Mouse (Mus musculus) kidney, postnatal 4 days (tissue): ENCODE results near the gene Dtnb.
A peak's percentile ranks its signal among the peaks of the same experiment; 100 is the strongest.
"Not testable (repeated sequence)": the region's sequence is repeated elsewhere in the genome, so short reads cannot be mapped to it uniquely, and the experiment has no call there.

ENCODE experiments used
- DNase-seq, 2 experiments: peaks; one replicate each; pipeline ENCODE4 v3.0.0; 2021; ENCODE audit warnings: mixed read lengths in 2 of 2

The Dtnb gene

GRCm38 (mm10) chr12:3662660-3663059, 90.5 kb downstream of the Dtnb start:
- peak in 1 of 2 experiments; percentile 33 for DNase-seq

DNA sequence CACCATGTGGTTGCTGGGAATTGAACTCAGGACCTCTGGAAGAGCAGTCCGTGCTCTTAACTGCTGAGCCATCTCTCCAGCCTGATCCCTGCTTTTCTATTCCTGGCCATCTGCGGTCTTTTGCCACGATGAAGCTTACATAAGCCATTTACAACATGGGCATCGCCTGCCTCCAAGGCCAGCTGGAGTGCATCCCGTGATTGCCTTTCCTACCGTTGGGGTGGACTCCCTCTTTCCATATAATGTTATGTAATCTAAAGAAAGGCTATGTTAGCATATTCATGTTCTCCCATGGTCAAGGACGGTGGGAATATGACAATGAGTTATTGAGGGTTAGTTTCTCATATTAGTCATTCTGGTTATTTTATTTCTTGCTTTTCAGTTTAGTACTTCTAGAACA, 91.2 kb downstream of the Dtnb start:
- DNase-seq: no peak

GRCm38 (mm10) chr12:3669971-3670381, 97.8 kb downstream of the Dtnb start:
- no peak for DNase-seq

DNA sequence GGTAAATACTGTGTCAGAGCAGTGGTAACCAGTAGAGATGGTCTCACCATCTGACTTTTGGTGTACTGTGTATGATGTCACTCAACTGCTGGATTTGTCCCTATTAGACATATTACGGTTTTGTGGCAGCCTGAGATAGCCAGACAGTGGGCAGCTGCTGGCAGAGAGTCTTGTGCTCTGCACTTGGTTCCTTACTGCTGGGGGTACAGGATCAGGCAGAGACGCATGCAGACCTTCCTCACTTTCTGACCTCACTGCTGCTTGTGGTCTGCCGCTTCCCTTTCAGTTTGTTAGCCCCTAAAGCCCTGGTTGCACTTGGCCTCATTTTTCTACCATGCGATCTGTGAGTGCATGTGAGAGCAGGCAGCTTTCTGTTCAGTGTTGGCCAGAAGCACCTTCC, 98.9 kb downstream of the Dtnb start:
- no peak for DNase-seq

DNA sequence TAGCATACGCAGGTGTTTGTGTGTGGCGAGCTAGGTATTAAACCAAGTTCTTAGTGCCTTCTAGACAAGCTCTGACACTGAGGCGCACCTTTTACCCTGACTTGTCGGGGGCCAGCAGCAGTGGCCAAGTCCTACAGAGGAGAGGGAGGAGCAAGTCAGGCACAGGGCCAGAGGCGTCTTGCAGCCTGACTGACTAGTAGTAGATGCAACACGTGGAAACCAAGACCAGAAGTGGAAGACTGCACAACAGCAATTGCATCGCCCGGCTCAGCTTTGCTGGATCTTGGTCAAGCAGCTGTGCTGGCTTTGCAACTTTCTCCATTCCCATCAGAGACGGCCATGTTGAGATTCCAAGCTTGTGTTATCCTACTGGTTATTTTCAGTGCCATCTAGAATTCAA, 100.6 kb downstream of the Dtnb start:
- DNase-seq: no peak

GRCm38 (mm10) chr12:3673886-3674285, 101.7 kb downstream of the Dtnb start:
- no peak for DNase-seq

DNA sequence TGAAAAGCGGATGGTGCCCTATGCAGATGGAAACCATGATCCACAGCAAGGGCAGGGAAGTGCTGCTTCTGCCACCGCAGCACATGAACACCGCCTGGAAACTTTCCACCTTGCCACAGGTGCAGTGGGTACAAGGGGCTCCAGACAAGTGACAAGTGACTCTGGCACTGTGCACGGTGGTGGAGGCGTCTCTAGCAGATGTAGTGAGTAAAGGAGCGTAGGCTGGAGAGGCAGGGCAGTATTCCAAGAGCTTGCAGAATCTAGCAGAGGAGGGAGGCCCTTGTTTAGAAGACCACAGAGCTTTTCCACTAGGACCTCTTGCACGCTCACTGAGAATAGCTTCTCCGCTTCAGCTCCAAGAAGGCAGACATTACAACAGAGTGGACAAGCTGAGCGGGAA, 102.7 kb downstream of the Dtnb start:
- no peak for DNase-seq

DNA sequence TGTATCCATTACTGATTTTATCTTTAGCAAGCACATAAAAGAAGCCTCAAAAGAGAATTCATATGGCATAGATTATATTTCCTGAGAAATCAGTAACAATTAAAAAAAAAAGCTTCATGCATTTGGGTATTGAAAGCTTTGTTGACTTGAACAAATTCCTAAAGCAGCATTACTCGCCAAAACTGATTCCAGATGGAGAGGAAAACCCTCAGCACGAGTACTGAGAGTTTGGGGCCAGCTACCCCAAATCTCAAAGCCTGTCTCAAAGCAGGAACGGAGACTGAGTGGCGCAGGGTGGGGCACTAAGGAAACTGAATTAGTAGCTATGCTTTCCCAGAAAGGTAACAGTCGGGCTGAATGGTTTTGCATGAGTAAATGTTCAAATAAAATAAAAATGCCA, 108.5 kb downstream of the Dtnb start:
- DNase-seq: no peak

DNA sequence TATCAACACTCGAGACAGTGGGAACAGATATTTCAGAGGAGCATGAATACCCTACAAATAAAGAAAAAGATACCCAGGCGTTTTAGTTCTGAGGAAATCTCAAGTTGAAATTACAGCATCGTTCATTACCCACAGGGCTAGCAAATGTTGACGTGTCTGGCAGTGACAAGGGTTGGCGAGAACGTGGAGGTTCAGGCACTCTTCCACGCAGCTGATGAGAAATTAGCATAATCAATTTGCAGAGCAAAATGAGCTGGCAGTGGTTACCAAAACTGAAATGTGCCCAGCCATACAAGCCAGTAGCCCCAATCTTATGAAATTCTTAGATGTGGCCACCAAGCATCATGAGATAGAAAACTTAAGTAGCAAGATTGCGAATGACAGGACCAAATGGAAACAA, 110.9 kb downstream of the Dtnb start:
- no peak for DNase-seq

- DNase-seq: no peak
Observed at GRCm38 (mm10) chr12:3686419-3686940, 114.3 kb downstream of the Dtnb start.

DNA sequence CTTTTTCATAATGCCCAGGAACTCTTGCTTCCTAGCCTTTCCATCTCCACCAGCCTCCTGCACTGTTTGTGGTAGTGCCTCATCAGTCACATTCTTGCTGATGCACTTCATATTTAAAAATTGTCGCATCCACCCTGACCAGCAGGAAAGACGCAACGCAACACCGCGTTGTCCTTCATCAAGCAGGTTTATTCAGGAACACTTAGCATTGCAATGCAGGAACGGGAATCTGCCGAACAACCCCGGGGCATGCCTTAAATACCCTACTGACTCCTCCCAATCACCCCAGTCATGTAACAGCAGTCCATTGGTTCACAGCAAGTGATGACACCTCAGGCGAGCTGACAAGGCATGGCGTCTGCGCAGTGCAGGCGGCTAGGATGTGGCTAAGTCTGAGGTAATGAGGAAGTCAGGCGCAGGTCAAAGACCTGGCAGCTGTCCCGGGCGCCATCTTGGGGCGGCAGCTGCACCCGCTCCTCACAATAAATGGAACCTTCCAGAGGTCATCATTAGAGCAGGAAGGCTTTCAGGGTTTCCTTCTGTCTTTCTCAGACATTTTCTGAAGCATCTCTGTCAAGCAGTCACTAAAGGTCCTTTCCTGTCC, 118.8 kb downstream of the Dtnb start:
- not testable (repeated sequence) for DNase-seq

DNA sequence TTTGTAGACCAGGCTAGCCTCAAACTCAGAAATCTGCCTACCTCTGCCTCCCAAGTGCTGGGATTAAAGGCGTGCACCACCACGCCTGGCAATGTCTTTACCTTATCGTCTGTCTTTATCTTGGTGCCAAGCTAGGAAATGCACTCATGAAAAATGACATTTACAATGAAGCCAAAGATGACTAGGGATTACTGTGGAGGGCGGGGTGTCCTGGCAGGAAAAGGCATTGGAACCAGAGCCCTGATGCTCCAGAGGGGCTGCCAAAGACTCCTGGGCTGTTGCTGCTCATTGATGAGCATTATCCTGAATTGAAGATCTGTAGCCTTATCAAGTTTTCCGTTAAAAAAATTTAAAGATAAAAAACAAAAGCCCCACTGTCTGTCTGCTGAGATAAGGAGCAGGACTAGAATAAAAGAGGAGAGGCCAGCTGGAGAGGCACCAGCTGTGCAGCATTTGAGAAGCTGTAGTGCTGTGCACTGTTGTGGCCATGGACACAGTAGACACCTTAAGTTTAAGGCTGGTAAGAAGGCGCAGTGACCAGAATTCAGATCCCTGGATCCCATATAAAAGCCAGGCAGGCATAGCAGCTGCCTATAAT, 120.7 kb downstream of the Dtnb start:
- no peak for DNase-seq

- DNase-seq: peak; percentile 19 to 38
Observed at GRCm38 (mm10) chr12:3695741-3696501, 123.7 kb downstream of the Dtnb start.

DNA sequence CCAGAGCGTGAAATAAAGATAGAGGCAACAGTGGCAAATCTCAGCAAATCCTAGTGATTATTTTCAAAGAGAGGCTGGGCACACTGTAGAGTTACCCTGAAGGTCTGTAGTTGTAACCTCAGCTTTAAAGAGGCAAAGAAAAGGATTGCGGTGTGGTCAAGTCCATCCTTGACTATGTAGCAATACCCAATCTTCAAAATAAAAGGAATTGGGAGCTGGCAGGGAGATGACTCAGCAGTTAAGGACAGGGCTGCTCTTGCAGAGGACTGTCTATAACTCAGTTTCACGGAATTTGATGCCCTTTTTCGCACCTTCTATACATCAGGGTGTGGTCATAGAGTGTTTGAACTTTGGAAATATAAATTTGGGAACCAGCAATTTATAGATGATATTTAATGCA, 128.3 kb downstream of the Dtnb start:
- DNase-seq: no peak

DNA sequence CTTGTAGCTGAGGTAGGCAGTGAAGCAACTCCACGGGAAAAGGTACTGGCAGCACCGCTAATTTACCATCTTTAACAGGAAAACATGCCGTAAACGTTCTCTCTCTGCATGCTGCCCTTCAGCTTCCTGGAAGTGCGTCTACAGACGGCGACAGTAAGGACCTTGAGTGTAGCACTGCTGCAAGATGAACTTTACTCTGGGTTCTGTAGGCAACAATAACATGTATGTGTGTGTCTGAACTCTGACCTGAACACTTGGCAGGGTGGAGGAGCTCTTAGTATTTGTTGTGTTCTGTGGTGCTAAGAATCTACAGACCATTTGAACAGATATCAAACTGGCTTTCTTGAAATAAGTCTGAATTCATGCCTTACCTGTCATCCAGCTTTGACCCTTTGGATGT, 130.7 kb downstream of the Dtnb start:
- DNase-seq: no peak

- DNase-seq: no peak
Observed at GRCm38 (mm10) chr12:3719151-3719721, 147.1 kb downstream of the Dtnb start.

DNA sequence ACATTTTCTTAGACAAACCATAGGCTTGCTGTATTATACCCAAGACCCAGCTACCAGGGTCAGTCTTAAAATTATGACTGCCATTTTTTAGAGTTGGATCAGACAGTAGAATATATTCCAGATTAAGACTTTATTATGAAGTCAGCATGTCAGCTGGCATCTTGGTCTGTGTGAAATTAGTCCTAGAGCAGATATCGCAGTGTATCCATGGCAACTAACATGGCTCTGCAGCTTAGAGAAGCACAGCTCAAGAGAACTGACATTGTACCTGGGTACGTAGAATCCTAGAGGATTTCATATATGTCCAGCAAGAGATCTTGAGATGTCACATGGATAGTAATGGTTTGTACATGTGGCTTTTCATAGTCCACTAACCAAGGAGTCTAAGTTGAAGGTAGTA, 148.3 kb downstream of the Dtnb start:
- no peak for DNase-seq

DNA sequence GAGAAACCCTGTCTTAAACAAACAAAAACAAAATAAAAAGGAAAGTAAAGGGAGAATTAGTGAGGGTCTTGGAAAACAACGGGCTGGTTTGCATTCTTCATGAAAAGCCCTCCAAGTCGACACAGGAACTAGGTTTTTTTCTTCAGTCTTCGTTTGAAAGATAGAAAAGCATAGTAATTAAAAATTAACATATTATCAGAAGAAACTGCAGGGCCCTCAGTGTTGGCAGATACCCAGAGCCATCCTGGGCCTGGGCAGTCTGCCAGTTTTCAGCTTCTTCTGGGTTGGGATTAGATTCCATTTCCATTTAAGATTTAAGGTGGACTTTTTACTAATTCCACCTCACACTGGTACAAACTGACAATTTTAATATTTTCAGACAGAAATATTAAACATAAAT, 151.6 kb downstream of the Dtnb start:
- DNase-seq: peak; percentile 61 to 73

- peak in 1 of 2 experiments; percentile 13 for DNase-seq
Observed at GRCm38 (mm10) chr12:3724822-3725370, 152.7 kb downstream of the Dtnb start.

- no peak for DNase-seq
Observed at GRCm38 (mm10) chr12:3729521-3730075, 157.4 kb downstream of the Dtnb start.

DNA sequence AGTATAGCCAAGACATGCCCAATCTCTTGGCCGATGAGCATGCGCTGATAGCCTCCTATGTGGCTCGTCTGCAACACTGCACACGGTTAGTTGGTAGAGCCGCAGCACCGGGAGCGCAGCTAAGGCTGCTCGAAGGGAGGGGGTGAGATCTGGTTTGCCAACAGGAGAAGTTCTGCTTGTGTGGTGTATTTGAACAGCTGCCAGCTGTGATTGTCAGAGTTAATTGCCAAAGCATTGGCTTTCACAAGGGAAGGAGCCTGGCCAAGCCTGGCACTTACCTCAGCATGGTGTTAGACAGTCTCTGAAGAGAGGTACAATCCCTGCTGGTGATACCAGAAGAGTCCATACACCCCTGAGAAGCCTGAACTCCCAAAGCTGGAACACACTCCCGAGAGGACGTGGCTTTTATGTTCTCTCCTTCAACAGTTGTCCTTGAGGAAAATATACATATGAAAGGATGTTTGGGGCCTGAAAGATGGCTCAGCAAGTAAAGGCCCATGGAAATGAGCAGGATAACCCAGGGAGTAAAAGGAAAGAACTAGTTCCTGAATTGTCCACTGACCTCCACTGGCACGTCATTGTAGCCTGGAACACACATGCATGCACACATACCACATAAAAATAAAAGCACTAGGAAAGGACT, 160.6 kb downstream of the Dtnb start:
- no peak for DNase-seq

GRCm38 (mm10) chr12:3733328-3733727, 161.1 kb downstream of the Dtnb start:
- no peak for DNase-seq

DNA sequence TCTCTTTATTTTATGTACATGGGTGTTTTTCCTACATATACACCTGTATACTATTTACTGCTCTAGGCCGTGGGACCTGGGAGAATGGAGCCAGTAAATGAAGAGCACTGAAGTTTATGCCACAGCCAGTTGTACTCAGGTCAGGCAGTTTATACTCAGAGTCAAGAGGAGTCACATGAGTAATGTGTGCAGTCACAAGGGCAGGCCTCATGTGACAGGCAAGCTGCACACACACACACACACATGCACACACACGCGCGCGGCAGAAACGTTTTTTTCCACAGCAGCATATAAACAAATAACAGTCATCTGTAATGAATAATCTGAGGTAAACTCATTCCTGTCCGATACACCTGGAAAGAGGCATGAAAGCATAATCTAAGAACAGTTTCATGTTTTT, 164.8 kb downstream of the Dtnb start:
- no peak for DNase-seq
